Mouse (Mus musculus) heart, adult 18-20 months (tissue): ENCODE results near the gene Olfr1489. TPM values are rescaled to one million over a fixed set of nuclear protein-coding genes. Genes with fewer than 3 reads are reported as not detected.
"Not testable (repeated sequence)": the region's sequence is repeated elsewhere in the genome, so short reads cannot be mapped to it uniquely, and the experiment has no call there.

Experiments
- DNase-seq, 2 experiments: peaks; one replicate each; pipeline ENCODE4 v3.0.0; 2021 to 2022; ENCODE audit warnings: mixed read lengths in 1 of 2
- long read RNA-seq, 2 experiments: library from polyadenylated mRNA; stranded (forward); transcript quantifications; one replicate each; pipeline ENCODE4 v2.0.0; 2021
- microRNA-seq, 2 experiments: library from miRNA; unstranded; fragments of <30 nt; microRNA quantifications; one replicate each; pipeline ENCODE4 v1.2.0; 2022
- total RNA-seq, 2 experiments: library from RNA; stranded (reverse); gene quantifications; 2 replicates each; pipeline ENCODE4 v1.2.3; 2021

The Olfr1489 gene
- not detected for total RNA-seq
- long read RNA-seq, experiment 1: 0 reads
- long read RNA-seq, experiment 2: 0 reads

- no peak for DNase-seq
These were observed at the start of gene Olfr1489 for GRCm38 (mm10) chr19:13631321-13631720. Gene Olfr1489, plus strand, starts transcription at chr19:13631621.

- DNase-seq: no peak
These were observed 48.2 kb upstream of the Olfr1489 start, which contains the start of gene Olfr1484 for GRCm38 (mm10) chr19:13583211-13583610. Gene Olfr1484, plus strand, starts transcription at chr19:13583511.

GRCm38 (mm10) chr19:13617075-13617474 is 14.3 kb upstream of the Olfr1489 start, which contains the start of gene Olfr1487:
Gene Olfr1487, plus strand, starts transcription at chr19:13617375.
- DNase-seq: not testable (repeated sequence)

- DNase-seq: no peak
These were observed 19.4 kb downstream of the Olfr1489 start, which contains the start of gene Olfr1490 for GRCm38 (mm10) chr19:13650791-13651190. Gene Olfr1490, plus strand, starts transcription at chr19:13651091.

Small RNA genes within 50 kb of the gene (microRNA-seq; reads per million reads assigned to microRNA genes)
- 0 reads per million in 2 experiments for gene Gm22323
- 0 reads per million in 2 experiments for gene Gm23931

Other genes starting within 250 kb of the Olfr1489 start
- gene Olfr1469, start 223.8 kb upstream of the Olfr1489 start, total RNA-seq: not detected
- not detected for gene Olfr1471, start 188.2 kb upstream of the Olfr1489 start, total RNA-seq
- gene Olfr1472, start 175.5 kb upstream of the Olfr1489 start, total RNA-seq: not detected
- not detected for gene Olfr1474, start 162.1 kb upstream of the Olfr1489 start, total RNA-seq
- gene Olfr1475, start 151.4 kb upstream of the Olfr1489 start, total RNA-seq: not detected
- not detected for gene Olfr1477, start 131.1 kb upstream of the Olfr1489 start, total RNA-seq
- not detected for gene Olfr1480, start 103.7 kb upstream of the Olfr1489 start, total RNA-seq
- not detected for gene Olfr1484, start 48.1 kb upstream of the Olfr1489 start, total RNA-seq
- gene Olfr1487, start 14.2 kb upstream of the Olfr1489 start, total RNA-seq: not detected
- not detected for gene Olfr1490, start 19.5 kb downstream of the Olfr1489 start, total RNA-seq
- not detected for gene Olfr1491, start 65.6 kb downstream of the Olfr1489 start, total RNA-seq
- not detected for gene Olfr1493-ps1, start 91.7 kb downstream of the Olfr1489 start, total RNA-seq
- gene Olfr1494, start 108.1 kb downstream of the Olfr1489 start, total RNA-seq: not detected
- gene Olfr1495, start 133.0 kb downstream of the Olfr1489 start, total RNA-seq: not detected
- not detected for gene Olfr1496, start 146.3 kb downstream of the Olfr1489 start, total RNA-seq
- not detected for gene Olfr1497, start 166.6 kb downstream of the Olfr1489 start, total RNA-seq
- not detected for gene Olfr1499, start 187.8 kb downstream of the Olfr1489 start, total RNA-seq
- gene Olfr1500, start 198.9 kb downstream of the Olfr1489 start, total RNA-seq: not detected
- gene Olfr1501, start 219.1 kb downstream of the Olfr1489 start, total RNA-seq: not detected
- gene Olfr1502, start 230.2 kb downstream of the Olfr1489 start, total RNA-seq: not detected